Mouse (Mus musculus): Measurements from ENCODE around the gene Hist2h4.
"Not testable (repeated sequence)": the region's sequence is repeated elsewhere in the genome, so short reads cannot be mapped to it uniquely, and the experiment has no call there.

Gene Hist2h4

DNA sequence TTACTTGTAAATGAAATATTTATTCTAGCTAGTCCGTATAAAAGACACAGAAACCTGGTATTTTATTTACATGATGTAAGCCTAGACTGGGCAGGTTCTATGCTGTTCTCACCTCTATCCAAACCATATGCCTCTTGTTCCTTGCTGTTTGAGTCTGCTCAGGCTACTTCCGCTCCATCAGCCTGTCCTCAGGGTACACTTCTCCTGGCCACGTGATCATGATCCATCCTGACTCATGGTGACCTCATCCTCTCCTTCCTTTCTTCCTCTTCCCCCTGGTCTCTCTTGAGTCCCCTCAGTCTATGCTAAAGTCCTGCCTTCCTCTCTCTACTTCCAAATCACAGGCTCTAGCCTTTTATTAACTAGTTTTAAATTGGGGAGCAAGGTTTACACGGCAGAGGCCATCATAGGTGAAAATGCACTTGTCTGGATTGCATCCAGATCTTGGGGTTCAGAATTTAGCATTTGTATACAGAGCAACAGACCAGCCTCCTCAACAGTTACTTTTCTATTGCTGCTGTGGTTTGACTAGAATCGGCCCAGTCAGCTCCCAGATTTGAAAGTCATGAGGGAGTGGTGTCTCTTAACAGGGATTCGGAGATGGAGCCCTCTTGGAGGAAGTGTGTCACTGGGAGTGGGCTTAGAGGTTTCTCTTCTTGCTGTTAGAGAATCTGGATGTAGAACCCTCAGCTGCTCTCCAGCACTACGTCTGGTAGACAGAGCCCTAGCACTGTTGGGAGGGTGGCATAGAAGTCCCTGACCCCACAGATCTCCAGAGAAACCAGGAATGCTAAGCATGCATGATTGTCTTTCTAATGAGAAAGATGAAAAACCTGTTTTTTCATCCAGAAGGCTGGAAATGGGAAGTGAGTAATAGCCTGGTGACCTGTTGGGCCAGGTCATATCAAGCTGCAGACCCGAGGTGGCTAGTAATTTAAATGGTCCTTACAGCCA lies 36.1 kb downstream of the Hist2h4 start:
- in situ Hi-C loops (cut with MseI, MboI) = no loop called here

DNA sequence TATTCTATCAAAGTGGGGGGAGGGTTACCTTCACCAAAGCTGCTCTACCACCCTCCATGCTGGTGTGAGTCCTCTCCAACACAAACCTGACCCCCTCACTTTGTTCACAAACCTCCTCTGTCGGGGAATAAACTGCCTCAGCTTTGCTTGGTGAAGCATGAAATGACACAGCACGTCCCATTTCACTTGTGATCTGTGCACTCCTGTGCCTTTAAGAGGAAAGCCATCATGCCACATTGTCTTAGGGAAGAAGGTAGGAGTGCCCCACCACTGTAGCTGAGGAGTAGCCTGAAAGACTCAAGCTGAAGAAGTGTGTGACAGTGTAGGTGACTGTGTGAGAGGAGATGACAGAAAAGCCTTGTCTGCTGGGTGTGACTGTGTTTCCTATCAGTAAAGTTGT lies 37.7 kb downstream of the Hist2h4 start:
- in situ Hi-C loops (cut with MseI, MboI) = no loop called here

GRCm38 (mm10) chr3:96222774-96223173 lies 40.3 kb downstream of the Hist2h4 start:
- in situ Hi-C loops (cut with MseI, MboI) = no loop called here

DNA sequence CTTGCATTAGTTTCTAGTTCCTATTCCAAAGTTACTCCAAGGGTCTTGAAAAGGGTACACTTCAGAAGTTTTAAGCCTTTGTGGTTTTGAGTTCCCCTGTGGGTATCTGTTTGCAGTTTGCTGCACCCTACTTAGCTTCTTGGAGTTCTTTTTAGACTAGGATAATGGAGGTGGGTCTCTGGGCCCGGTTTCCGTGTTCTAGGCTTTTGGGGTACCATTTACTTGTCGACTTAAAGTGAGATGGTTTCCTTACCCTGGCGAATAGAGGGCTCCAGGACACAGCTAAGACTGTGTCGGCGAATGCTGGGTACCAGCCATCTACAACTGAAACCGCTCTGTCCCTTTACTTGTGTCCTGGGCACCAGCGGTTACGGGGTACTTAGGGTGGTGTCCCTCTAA lies 41.5 kb downstream of the Hist2h4 start:
- in situ Hi-C loops (cut with MseI, MboI) = no loop called here

DNA sequence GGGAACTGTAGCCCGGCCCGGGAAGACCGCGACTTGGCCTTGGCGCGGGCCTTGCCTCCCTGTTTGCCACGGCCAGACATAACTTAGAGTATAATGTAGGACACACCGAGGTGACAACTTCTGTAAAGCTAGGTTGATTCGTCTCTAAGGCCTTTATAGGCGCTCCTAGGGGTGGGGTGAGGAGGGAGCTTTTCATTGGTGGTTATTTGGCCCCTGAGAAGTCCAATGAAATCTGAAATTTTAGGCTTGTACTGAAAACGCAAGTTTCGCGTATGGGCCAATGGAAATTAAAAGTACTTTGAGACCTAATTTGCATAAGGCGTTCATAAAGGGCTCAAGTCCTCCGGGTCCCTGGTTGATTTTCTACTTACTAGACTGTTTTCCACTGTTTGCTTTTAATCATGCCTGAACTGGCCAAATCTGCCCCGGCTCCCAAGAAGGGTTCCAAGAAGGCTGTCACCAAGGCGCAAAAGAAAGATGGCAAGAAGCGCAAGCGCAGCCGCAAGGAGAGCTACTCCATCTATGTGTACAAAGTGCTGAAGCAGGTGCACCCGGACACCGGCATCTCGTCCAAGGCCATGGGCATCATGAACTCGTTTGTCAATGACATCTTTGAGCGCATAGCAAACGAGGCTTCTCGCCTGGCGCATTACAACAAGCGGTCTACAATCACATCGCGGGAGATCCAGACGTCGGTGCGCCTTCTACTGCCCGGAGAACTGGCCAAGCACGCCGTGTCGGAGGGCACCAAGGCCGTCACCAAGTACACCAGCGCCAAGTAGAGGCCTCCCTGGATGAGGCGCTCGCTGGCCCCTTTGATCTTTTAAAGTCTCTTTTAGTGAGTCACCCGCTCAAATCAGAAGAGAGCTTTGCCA lies 42.1 kb downstream of the Hist2h4 start, which contains the start of the genes Hist2h2ac and Hist2h2be:
TSS of gene Hist2h2ac (minus strand) at position 116 of the 875 bp plus-strand sequence.
TSS of gene Hist2h2be (plus strand) at position 355 of the 875 bp plus-strand sequence.
- in situ Hi-C loops (cut with MseI, MboI) = no loop called here

DNA sequence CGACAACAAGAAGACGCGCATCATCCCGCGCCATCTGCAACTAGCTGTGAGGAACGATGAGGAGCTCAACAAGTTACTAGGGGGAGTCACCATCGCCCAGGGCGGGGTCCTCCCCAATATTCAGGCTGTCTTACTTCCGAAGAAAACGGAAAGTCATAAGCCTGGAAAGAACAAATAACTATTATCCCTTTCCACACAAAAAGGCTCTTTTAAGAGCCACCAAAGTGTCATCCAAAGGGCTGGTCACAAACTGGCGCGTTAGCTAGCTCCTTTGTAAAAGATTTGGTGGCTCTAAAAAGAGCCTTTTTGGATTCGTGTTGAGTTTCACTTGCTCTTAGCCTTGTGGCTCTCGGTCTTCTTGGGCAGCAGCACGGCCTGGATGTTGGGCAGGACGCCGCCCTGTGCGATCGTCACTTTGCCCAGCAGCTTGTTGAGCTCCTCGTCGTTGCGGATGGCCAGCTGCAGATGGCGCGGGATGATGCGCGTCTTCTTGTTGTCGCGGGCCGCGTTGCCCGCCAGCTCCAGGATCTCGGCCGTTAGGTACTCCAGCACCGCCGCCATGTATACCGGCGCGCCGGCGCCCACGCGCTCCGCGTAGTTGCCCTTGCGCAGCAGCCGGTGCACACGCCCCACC lies 42.9 kb downstream of the Hist2h4 start:
- in situ Hi-C loops (cut with MseI, MboI) = not testable (repeated sequence)

- in situ Hi-C loops (cut with MseI, MboI) = no loop called here
These were observed 43.4 kb downstream of the Hist2h4 start, which contains the start of the genes Bola1 and Hist2h2ab for GRCm38 (mm10) chr3:96219661-96220130. Bola1 (minus strand) TSS chr3:96219709. Hist2h2ab (plus strand) TSS chr3:96219865.

DNA sequence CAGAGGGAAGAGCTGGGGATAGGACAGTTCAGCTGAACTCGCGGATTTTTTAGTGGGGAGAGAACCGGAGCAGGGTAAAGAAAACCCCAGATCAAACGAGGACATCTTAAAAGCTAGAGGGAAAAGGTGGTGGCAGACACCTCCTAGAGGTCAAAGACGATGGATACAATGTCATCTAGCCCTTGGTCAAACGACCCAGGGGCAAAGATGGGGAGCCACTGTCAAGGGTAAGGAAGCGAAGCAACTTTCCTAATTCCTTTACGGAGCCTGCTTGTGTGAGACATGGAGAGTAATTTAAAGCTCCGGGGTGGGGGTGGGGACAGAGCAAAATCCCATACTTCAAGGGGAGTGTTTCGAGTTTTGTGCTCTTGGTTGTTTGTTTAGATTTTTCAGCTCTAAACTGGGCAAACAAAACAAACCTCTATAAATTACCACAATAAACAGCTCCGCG lies 43.9 kb downstream of the Hist2h4 start:
- in situ Hi-C loops (cut with MseI, MboI) = no loop called here
